Mouse (Mus musculus) hindbrain, postnatal 0 days (tissue): ENCODE measurements at regions not wholly inside any gene's neighbourhood (a gene's known extent, or its start where the extent isn't known, plus 50 kb on each side); places are given as distances from the start of the nearest gene placed in this dataset.
A peak's percentile ranks its signal among the peaks of the same experiment; 100 is the strongest.
"Not testable (repeated sequence)": the region's sequence is repeated elsewhere in the genome, so short reads cannot be mapped to it uniquely, and the experiment has no call there.

Experiments used
- ATAC-seq: fragments of 200-750 bp; cut with Nextera tagmentation; 2 replicates; pipeline ENCODE4 v1.8.0; 2017; ENCODE audit warnings: mild to moderate bottlenecking, moderate TSS enrichment, moderate library complexity
- DNase-seq: peaks from one replicate; pipeline ENCODE4 v3.0.0-alpha.2; 2015; ENCODE audit warnings: low spot score
- H3K27ac ChIP-seq: fragments of 300-500 bp; sonication (generic); 2 replicates; pipeline ENCODE4 v1.5.1; 2014; ENCODE audit warnings: mild to moderate bottlenecking
- H3K27me3 ChIP-seq: fragments of 300-500 bp; sonication (generic); 2 replicates; pipeline ENCODE4 v1.6.1; 2014; ENCODE audit warnings: low read length, mixed read lengths; ENCODE audit not compliant: insufficient read depth
- H3K36me3 ChIP-seq: fragments of 300-500 bp; sonication (generic); 2 replicates; pipeline ENCODE4 v1.6.1; 2014; ENCODE audit warnings: low read length, mixed read lengths; ENCODE audit not compliant: insufficient read depth
- H3K4me1 ChIP-seq: fragments of 300-500 bp; sonication (generic); 2 replicates; pipeline ENCODE4 v1.6.1; 2014; ENCODE audit warnings: antibody characterized with exemption, low read length, mixed read lengths; ENCODE audit not compliant: insufficient read depth
- H3K4me2 ChIP-seq: fragments of 300-500 bp; sonication (generic); 2 replicates; pipeline ENCODE4 v1.6.1; 2014; ENCODE audit warnings: low read depth, mild to moderate bottlenecking, low read length, moderate library complexity, mixed read lengths
- H3K4me3 ChIP-seq: fragments of 300-500 bp; sonication (generic); 2 replicates; pipeline ENCODE4 v1.5.1; 2014; ENCODE audit warnings: low read length
- H3K9ac ChIP-seq: fragments of 300-500 bp; sonication (generic); replicated peaks from 2 replicates; pipeline ENCODE4 v1.6.1; 2014; ENCODE audit warnings: mild to moderate bottlenecking, low read length, moderate library complexity, mixed read lengths
- H3K9me3 ChIP-seq: fragments of 300-500 bp; sonication (generic); 2 replicates; pipeline ENCODE4 v1.6.1; 2016; ENCODE audit warnings: low read length, mixed read lengths
- CTCF ChIP-seq: IDR thresholded peaks from 2 replicates; pipeline ENCODE4 v1.5.1; 2016; ENCODE audit warnings: antibody characterized with exemption, control low read depth, low read depth
- WGBS: fragments of 180-500 bp; shearing (Covaris S2); extraction: QIAGEN DNeasy Blood & Tissue Kit; methylation state at CpG from one replicate; pipeline ENCODE4 v1.1.7; 2014; 5-methylcytosine and 5-hydroxymethylcytosine counted together

DNA sequence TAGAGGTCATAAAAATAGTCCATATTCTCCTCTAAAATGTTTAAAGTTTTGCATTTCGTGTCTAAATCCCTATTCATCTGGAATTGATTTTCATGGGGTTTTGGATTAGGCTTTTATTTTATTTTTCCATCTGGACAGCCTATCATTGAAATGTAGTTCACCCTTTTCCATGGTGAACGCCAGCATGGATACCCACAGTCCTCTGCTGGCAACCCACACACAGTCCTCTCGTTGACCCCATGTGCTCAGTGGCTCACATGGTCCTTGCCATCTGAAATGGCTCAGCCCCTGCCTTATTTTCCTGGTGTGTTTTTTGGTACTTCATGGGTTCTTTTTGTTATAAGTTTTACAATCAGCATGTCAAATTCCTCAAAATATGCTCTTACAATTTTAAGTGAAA lies 397.2 kb downstream of the Ptpru start:
- TF ChIP-seq CTCF = no peak
- ATAC-seq (no peak), DNase-seq (no peak)
- H3K4me1 ChIP-seq = no peaks in the 10 kb centered on the region
- H3K9ac ChIP-seq = no peak overlapping the region
- no peaks in the 10 kb centered on the region for H3K9me3 ChIP-seq
- H3K4me3 ChIP-seq = no peak overlapping the region
- no peak overlapping the region for H3K4me2 ChIP-seq
- no peak overlapping the region for H3K27ac ChIP-seq
- H3K27me3 ChIP-seq = no peaks in the 10 kb centered on the region
- no peaks in the 10 kb centered on the region for H3K36me3 ChIP-seq
- WGBS = 70% methylated on average over 3 of the region's 3 CpGs

DNA sequence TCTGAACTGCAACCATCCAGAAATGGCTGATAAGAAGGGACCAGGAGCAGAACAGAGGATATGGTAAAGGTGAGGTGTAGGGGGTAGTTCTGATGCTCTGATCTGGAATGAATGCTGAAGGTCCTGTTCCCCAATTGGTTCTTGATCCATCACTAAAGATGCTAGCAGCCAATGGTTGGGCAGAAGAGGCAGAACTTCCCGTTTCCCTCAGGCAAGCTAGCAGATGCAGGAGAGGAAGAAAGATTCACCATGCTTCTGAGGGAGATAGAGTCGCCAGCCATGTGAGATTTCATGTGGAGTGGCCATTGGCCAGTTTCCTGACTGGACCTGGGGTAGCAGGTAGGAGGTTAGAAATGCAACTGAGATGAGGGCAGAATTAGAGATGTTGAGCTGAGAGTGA lies 394.6 kb downstream of the Ptpru start:
- WGBS = 67% methylated on average over 2 of the region's 2 CpGs
- no peaks in the 10 kb centered on the region for H3K27me3 ChIP-seq
- TF ChIP-seq CTCF = no peak
- DNase-seq (no peak), ATAC-seq (no peak)
- H3K4me1 ChIP-seq = no peaks in the 10 kb centered on the region
- H3K4me3 ChIP-seq = no peak overlapping the region
- H3K36me3 ChIP-seq = no peaks in the 10 kb centered on the region
- no peak overlapping the region for H3K9ac ChIP-seq
- H3K4me2 ChIP-seq = no peak overlapping the region
- H3K9me3 ChIP-seq = no peaks in the 10 kb centered on the region
- no peak overlapping the region for H3K27ac ChIP-seq

DNA sequence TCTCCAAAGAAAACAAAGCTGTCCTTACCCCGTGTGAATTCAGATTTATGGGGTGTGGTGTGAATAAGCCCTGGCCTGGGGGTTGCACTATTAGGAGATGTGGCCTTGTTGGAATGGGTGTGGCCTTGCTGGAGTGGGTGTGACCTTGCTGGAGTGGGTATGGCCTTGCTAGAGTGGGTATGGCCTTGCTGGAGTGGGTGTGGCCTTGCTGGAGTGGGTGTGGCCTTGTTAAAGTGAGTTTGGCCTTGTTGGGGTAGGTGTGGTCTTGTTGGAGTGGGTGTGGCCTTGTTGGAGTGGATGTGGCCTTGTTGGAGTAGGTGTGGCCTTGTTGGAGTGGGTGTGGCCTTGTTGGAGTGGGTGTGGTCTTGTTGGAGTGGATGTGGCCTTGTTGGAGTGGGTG lies 387.8 kb downstream of the Ptpru start:
- not testable (repeated sequence) for DNase-seq, H3K4me3 ChIP-seq, H3K27ac ChIP-seq, H3K9me3 ChIP-seq, H3K36me3 ChIP-seq, H3K27me3 ChIP-seq, H3K4me2 ChIP-seq, H3K4me1 ChIP-seq, ATAC-seq, H3K9ac ChIP-seq
- WGBS = 76% methylated on average over 1 of the region's 1 CpGs

DNA sequence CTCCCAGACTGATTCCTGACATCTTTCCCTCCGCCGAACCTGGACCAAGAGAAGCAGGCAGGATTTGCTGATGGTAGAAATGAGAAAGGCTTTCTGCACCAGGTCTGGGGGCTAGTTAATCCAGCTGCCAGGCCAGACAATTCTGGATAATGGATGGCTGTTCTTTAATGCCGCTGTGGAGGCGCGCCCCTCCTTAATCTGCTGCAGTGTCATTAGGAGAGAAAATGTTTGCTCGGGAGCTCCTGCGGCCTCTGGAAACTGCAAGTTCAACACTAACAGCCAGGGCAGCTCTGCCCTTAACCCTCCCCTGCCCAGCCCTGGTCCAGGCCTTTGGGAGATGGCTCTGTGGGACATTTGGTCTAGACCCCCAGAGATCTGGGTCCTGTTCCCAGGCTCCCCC lies 380.5 kb downstream of the Ptpru start:
- Histone ChIP-seq H3K4me1 (0 out of 2 replicates have a peak, but pooled peaks cover 4% of the 10 kb centered on the region), H3K27me3 (no peaks in the 10 kb centered on the region), H3K27ac (no peak overlapping the region), H3K36me3 (no peaks in the 10 kb centered on the region), H3K4me3 (no peak overlapping the region), H3K4me2 (no peak overlapping the region), H3K9ac (0 out of 2 replicates have a peak overlapping the region, but pooled peaks have one; percentile 13), H3K9me3 (no peaks in the 10 kb centered on the region)
- no peak for DNase-seq
- no peak for ATAC-seq
- TF ChIP-seq CTCF = no peak
- whole genome bisulfite sequencing = 41% methylated on average over 7 of the region's 7 CpGs

- ATAC-seq (no peak), DNase-seq (no peak)
- Histone ChIP-seq H3K9me3 (no peaks in the 10 kb centered on the region), H3K36me3 (no peaks in the 10 kb centered on the region), H3K4me1 (0 out of 2 replicates have a peak, but pooled peaks cover 4% of the 10 kb centered on the region), H3K27ac (no peak overlapping the region), H3K4me2 (no peak overlapping the region), H3K4me3 (no peak overlapping the region), H3K27me3 (no peaks in the 10 kb centered on the region), H3K9ac (no peak overlapping the region)
- 73% methylated on average over 5 of the region's 5 CpGs for WGBS
- no peak for TF ChIP-seq CTCF
These were observed 378.3 kb downstream of the Ptpru start for GRCm38 (mm10) chr4:131459746-131460145.

DNA sequence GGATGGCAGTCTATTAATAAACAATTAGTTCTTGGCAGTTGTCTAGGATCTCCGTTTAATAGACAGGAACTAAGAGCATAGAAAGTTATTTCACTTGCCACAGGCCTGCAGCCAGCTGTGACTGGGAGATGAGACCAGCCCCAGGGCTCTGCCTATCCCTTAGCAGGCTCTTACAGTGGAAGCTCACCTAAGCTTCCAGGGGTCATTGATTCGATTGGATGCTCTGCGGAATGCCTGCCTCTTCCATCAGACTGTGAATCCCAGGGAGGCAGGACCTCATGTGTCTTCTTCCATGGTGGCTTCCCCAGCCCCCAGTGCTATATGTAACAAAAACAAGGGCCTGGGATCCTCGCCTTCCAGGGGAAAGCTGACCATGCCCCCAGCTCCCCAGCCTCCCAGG lies 376.8 kb downstream of the Ptpru start:
- DNase-seq = no peak
- no peak overlapping the region for H3K4me2 ChIP-seq
- WGBS = 44% methylated on average over 4 of the region's 4 CpGs
- H3K27me3 ChIP-seq = no peaks in the 10 kb centered on the region
- TF ChIP-seq CTCF = no peak
- 0 out of 2 replicates have a peak, but pooled peaks cover 4% of the 10 kb centered on the region for H3K4me1 ChIP-seq
- H3K9ac ChIP-seq = no peak overlapping the region
- H3K36me3 ChIP-seq = no peaks in the 10 kb centered on the region
- H3K4me3 ChIP-seq = no peak overlapping the region
- no peak overlapping the region for H3K27ac ChIP-seq
- ATAC-seq = no peak
- 0 out of 2 replicates have a peak, but pooled peaks cover 3% of the 10 kb centered on the region for H3K9me3 ChIP-seq

- no peak overlapping the region for H3K4me3 ChIP-seq
- H3K27me3 ChIP-seq = no peaks in the 10 kb centered on the region
- 29% methylated on average over 7 of the region's 7 CpGs for WGBS
- H3K9ac ChIP-seq = no peak overlapping the region
- no peak for TF ChIP-seq CTCF
- H3K4me2 ChIP-seq = no peak overlapping the region
- 0 out of 2 replicates have a peak, but pooled peaks have one; percentile 24 for ATAC-seq
- 0 out of 2 replicates have a peak, but pooled peaks cover 4% of the 10 kb centered on the region for H3K4me1 ChIP-seq
- H3K9me3 ChIP-seq = 0 out of 2 replicates have a peak, but pooled peaks cover 3% of the 10 kb centered on the region
- peak overlapping the region; percentile 36; the same call in 1 of the 2 replicates for H3K27ac ChIP-seq
- no peaks in the 10 kb centered on the region for H3K36me3 ChIP-seq
- peak; percentile 61 for DNase-seq
These were observed 376.4 kb downstream of the Ptpru start for GRCm38 (mm10) chr4:131461728-131462127.
